Mouse (Mus musculus): Measurements from ENCODE around the gene Traf3ip2.

GRCm38 (mm10) chr10:39682556-39682955 lies 69.8 kb downstream of the Traf3ip2 start:
- TF ChIP-seq GATA1 (IDR thresholded peaks at IDR 0.05; ENCODE audit: low read length) (no peak), TAL1 (IDR thresholded peaks at IDR 0.05; ENCODE audit: low read length) (no peak)
